Mouse (Mus musculus): ENCODE measurements at regions not wholly inside any gene's neighbourhood (a gene's known extent, or its start where the extent isn't known, plus 50 kb on each side); places are given as distances from the start of the nearest gene placed in this dataset.
A peak's percentile ranks its signal among the peaks of the same experiment; 100 is the strongest.

DNA sequence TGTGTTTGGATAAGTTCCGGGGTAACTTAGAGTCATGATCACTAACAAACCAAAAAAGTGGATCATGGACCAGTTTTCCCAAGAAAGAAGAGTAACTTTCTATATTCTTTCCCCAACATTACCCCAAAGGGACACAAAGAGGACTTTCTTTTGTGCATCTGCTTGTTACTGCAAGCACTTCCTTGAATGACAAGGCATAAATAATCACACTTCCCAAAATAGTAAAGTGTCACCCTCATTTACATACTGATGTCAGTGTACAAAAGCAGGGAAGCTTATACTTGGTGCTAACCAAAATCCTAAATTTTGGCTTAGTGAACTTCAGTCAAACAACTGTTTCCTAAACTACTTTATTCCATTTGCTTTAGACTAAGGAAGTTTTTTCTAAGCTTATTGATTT is 218.0 kb upstream of the Klf14 start:
- no peak overlapping the region for H3K4me3 ChIP-seq (ENCODE audit: control insufficient read depth, insufficient read depth, low read length)

DNA sequence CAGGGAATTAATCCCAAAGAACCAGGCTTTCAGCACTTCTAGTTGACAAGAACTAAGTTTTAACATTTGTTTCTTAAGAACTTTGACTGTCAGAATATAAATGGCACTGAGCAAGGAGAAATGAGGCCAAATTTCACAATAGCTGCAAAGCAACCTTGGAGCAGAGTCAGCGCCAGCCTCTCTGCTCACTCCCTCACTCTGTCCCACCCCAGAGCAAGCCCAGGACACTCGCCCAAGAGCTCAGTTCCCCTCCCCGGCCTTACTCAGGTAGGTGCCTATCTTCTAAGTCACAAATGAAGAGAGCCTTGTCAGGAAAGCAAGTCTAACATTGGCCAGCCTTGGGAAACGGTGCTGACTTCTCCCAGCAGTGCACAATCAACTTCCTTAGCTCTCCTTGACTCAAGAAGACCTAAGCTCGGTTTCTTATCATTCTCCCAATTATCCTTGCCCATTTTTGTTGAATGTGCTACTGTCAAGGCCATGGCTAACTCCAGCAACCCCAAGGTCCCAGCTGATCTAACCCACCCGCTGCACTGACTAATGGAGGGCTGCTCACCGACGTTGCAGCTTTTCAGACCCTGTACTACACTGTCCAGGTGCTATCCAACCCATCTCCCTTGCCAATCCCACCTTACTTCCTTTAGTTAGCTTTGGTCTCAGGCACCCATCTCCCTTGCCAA is 219.5 kb upstream of the Klf14 start:
- 92% methylated on average over 8 of the region's 8 CpGs for WGBS
- Histone ChIP-seq H3K4me1 (replicated peaks; ENCODE audit: control insufficient read depth, insufficient read depth, low read length) (peaks cover 9% of the 10 kb centered on the region), H3K27ac (ENCODE audit: control insufficient read depth, insufficient read depth, low read length) (no peak overlapping the region), H3K36me3 (ENCODE audit: control insufficient read depth, insufficient read depth, low read length) (no peaks in the 10 kb centered on the region), H3K4me3 (ENCODE audit: control insufficient read depth, insufficient read depth, low read length) (no peak overlapping the region), H3K27me3 (ENCODE audit: control insufficient read depth, insufficient read depth, low read length) (no peaks in the 10 kb centered on the region)
- TF ChIP-seq POLR2A (IDR thresholded peaks at IDR 0.05; ENCODE audit: control insufficient read depth, extremely low read depth, insufficient read depth, low read length, poor library complexity) (no peak), CTCF (IDR thresholded peaks at IDR 0.05; ENCODE audit: borderline replicate concordance, control insufficient read depth, extremely low read depth, insufficient read depth, low read length, poor library complexity) (no peak)
- DNase-seq, result no peak

More for the DNA sequence above, 218.0 kb upstream of the Klf14 start:
- Histone ChIP-seq H3K4me1 (replicated peaks; ENCODE audit: control insufficient read depth, insufficient read depth, low read length) (peaks cover 9% of the 10 kb centered on the region), H3K27ac (ENCODE audit: control insufficient read depth, insufficient read depth, low read length) (no peak overlapping the region), H3K36me3 (ENCODE audit: control insufficient read depth, insufficient read depth, low read length) (no peaks in the 10 kb centered on the region), H3K27me3 (ENCODE audit: control insufficient read depth, insufficient read depth, low read length) (no peaks in the 10 kb centered on the region)
- TF ChIP-seq POLR2A (IDR thresholded peaks at IDR 0.05; ENCODE audit: control insufficient read depth, extremely low read depth, insufficient read depth, low read length, poor library complexity), result no peak
- no peak for TF ChIP-seq CTCF (IDR thresholded peaks at IDR 0.05; ENCODE audit: borderline replicate concordance, control insufficient read depth, extremely low read depth, insufficient read depth, low read length, poor library complexity)
- 81% methylated on average over 1 of the region's 1 CpGs for WGBS
- DNase-seq, result no peak

DNA sequence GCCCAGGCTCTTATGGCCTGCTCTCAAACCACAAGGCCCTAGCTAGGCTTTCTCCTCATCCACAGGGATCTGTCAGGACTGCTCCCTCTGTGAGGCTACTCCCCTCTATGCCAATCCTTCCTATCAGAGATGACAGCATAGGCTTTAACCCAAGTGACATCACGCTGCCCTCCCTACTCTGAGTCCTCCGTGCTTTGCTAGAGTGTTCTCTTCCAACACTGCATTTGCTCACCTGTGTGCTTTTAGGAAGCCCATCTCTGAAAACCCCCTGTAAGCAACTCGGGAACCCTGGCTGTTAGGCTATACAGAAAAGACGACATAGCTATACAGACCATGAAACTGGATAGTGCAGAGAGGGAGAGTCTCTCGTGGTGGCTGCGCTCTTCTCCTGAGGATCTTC is 216.3 kb upstream of the Mkln1 start:
- H3K4me1 ChIP-seq (replicated peaks; ENCODE audit: control insufficient read depth, insufficient read depth, low read length), result peaks cover 3% of the 10 kb centered on the region
- WGBS, result 92% methylated on average over 6 of the region's 6 CpGs
- no peaks in the 10 kb centered on the region for H3K27me3 ChIP-seq (ENCODE audit: control insufficient read depth, insufficient read depth, low read length)

DNA sequence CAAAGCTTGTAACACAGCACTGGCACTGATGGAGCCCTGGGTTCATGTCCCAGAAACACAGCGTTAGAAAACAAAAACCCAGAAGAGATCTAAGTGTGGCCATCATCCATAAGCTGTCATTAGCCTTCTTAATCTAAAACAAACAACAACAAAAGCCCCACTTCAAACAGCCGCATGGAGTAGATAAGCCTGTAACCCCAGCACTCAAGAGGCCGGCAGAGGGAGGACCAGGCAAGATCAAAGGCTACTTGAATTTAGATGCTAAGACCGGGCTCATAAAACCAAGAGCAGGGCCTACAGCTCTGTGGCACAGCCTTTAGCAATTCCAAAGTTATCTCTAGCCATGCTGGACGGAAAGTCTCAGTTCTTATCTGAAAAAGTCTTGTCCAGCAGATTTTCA is 215.4 kb upstream of the Mkln1 start:
- Histone ChIP-seq H3K4me3 (ENCODE audit: control insufficient read depth, insufficient read depth, low read length) (no peak overlapping the region), H3K27me3 (ENCODE audit: control insufficient read depth, insufficient read depth, low read length) (no peaks in the 10 kb centered on the region), H3K27ac (ENCODE audit: control insufficient read depth, insufficient read depth, low read length) (no peak overlapping the region), H3K4me1 (replicated peaks; ENCODE audit: control insufficient read depth, insufficient read depth, low read length) (peaks cover 8% of the 10 kb centered on the region), H3K36me3 (ENCODE audit: control insufficient read depth, insufficient read depth, low read length) (no peaks in the 10 kb centered on the region)
- DNase-seq, result no peak
- TF ChIP-seq POLR2A (IDR thresholded peaks at IDR 0.05; ENCODE audit: control insufficient read depth, extremely low read depth, insufficient read depth, low read length, poor library complexity) (no peak), CTCF (IDR thresholded peaks at IDR 0.05; ENCODE audit: borderline replicate concordance, control insufficient read depth, extremely low read depth, insufficient read depth, low read length, poor library complexity) (no peak)
- WGBS, result 91% methylated on average over 5 of the region's 5 CpGs

More for the DNA sequence above, 216.3 kb upstream of the Mkln1 start:
- Histone ChIP-seq H3K4me3 (ENCODE audit: control insufficient read depth, insufficient read depth, low read length) (no peak overlapping the region), H3K36me3 (ENCODE audit: control insufficient read depth, insufficient read depth, low read length) (no peaks in the 10 kb centered on the region), H3K27ac (ENCODE audit: control insufficient read depth, insufficient read depth, low read length) (no peak overlapping the region)
- DNase-seq, result no peak
- TF ChIP-seq CTCF (IDR thresholded peaks at IDR 0.05; ENCODE audit: borderline replicate concordance, control insufficient read depth, extremely low read depth, insufficient read depth, low read length, poor library complexity) (no peak), POLR2A (IDR thresholded peaks at IDR 0.05; ENCODE audit: control insufficient read depth, extremely low read depth, insufficient read depth, low read length, poor library complexity) (no peak)

DNA sequence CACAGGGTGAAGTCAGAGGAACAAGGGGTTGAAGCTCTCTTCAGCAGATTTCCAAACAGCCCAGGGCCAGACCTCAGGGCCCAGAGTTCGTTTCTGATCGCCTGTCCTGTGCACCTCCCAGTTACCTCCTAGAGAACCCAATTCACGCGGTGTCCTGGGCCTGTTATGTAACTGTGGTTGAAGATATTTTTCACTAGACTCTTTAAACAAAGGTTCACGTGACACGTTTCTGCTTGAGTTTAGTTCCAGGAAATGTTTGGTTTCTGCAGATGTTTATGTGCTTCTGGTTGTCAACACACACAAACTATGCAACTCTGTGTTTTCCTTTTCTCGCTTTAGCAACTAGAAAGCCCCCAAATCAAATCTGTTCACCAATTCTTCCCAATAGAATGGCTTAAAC is 214.0 kb upstream of the Mkln1 start:
- peak overlapping the region; percentile 91 for H3K27ac ChIP-seq (ENCODE audit: control insufficient read depth, insufficient read depth, low read length)
- no peaks in the 10 kb centered on the region for H3K36me3 ChIP-seq (ENCODE audit: control insufficient read depth, insufficient read depth, low read length)
- DNase-seq, result no peak
- TF ChIP-seq POLR2A (IDR thresholded peaks at IDR 0.05; ENCODE audit: control insufficient read depth, extremely low read depth, insufficient read depth, low read length, poor library complexity) (no peak), CTCF (IDR thresholded peaks at IDR 0.05; ENCODE audit: borderline replicate concordance, control insufficient read depth, extremely low read depth, insufficient read depth, low read length, poor library complexity) (no peak)
- peaks cover 10% of the 10 kb centered on the region for H3K4me1 ChIP-seq (replicated peaks; ENCODE audit: control insufficient read depth, insufficient read depth, low read length)
- no peaks in the 10 kb centered on the region for H3K27me3 ChIP-seq (ENCODE audit: control insufficient read depth, insufficient read depth, low read length)
- no peak overlapping the region for H3K4me3 ChIP-seq (ENCODE audit: control insufficient read depth, insufficient read depth, low read length)
- WGBS, result 13% methylated on average over 7 of the region's 7 CpGs

DNA sequence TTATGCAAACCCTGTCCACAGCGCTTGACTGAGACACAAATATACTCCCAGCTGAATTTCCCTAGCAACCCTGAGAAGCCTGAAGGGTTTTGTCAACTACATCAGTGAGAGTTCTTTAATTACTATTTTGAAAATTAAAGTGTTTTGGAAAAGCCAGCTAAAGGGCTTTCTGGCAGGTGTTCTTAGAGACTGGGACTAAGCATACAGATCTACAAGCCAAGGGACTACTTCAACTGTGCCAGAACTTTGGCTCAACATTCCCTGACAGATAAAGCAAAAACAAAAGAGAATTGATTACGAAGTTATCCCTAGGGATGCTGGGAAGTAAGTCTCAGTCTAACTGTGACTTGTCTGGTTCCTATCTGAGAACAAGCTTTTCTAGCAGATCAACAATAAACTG is 213.4 kb upstream of the Mkln1 start:
- DNase-seq, result no peak
- WGBS, result 99% methylated on average over 2 of the region's 2 CpGs
- Histone ChIP-seq H3K4me1 (replicated peaks; ENCODE audit: control insufficient read depth, insufficient read depth, low read length) (peaks cover 10% of the 10 kb centered on the region), H3K36me3 (ENCODE audit: control insufficient read depth, insufficient read depth, low read length) (no peaks in the 10 kb centered on the region), H3K27ac (ENCODE audit: control insufficient read depth, insufficient read depth, low read length) (no peak overlapping the region), H3K27me3 (ENCODE audit: control insufficient read depth, insufficient read depth, low read length) (no peaks in the 10 kb centered on the region), H3K4me3 (ENCODE audit: control insufficient read depth, insufficient read depth, low read length) (no peak overlapping the region)
- no peak for TF ChIP-seq CTCF (IDR thresholded peaks at IDR 0.05; ENCODE audit: borderline replicate concordance, control insufficient read depth, extremely low read depth, insufficient read depth, low read length, poor library complexity)
- no peak for TF ChIP-seq POLR2A (IDR thresholded peaks at IDR 0.05; ENCODE audit: control insufficient read depth, extremely low read depth, insufficient read depth, low read length, poor library complexity)

DNA sequence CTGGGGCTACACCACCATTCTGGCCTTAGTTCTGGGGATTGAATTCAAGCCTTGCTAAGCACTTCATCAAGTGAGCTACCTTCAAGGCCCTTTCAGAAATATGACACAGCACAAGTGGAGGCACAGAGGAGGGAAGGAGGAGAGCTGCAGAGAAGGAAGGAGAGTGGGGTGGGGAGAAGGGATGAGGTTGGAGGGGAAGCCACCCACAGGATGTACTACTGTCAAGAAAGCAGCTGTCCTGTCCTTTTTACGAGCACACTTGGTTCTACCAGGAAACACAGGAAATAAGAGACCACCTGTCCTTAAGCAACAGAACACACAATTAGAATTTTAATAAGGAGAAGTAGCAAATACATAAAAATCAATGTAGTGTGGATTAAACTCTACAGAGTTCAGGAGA is 210.5 kb upstream of the Mkln1 start:
- peak overlapping the region; percentile 34; the same call in 1 of the 2 replicates for H3K27ac ChIP-seq (ENCODE audit: control insufficient read depth, insufficient read depth, low read length)
- H3K4me3 ChIP-seq (ENCODE audit: control insufficient read depth, insufficient read depth, low read length), result no peak overlapping the region
- no peaks in the 10 kb centered on the region for H3K27me3 ChIP-seq (ENCODE audit: control insufficient read depth, insufficient read depth, low read length)
- no peaks in the 10 kb centered on the region for H3K36me3 ChIP-seq (ENCODE audit: control insufficient read depth, insufficient read depth, low read length)
- peaks cover 16% of the 10 kb centered on the region for H3K4me1 ChIP-seq (replicated peaks; ENCODE audit: control insufficient read depth, insufficient read depth, low read length)
- DNase-seq, result no peak
- 16% methylated on average over 1 of the region's 1 CpGs for WGBS
- TF ChIP-seq CTCF (IDR thresholded peaks at IDR 0.05; ENCODE audit: borderline replicate concordance, control insufficient read depth, extremely low read depth, insufficient read depth, low read length, poor library complexity), result no peak
- no peak for TF ChIP-seq POLR2A (IDR thresholded peaks at IDR 0.05; ENCODE audit: control insufficient read depth, extremely low read depth, insufficient read depth, low read length, poor library complexity)

Measured in thymus, adult 2 months (tissue).